Mouse (Mus musculus): ENCODE results near the gene Cd48. TPM values are rescaled to one million over a fixed set of nuclear protein-coding genes. Genes with fewer than 3 reads are reported as not detected.
"Not testable (repeated sequence)": the region's sequence is repeated elsewhere in the genome, so short reads cannot be mapped to it uniquely, and the experiment has no call there.

Gene Cd48
- polyA plus RNA-seq, 1 experiment from 2014 or later = 1.9 TPM

DNA sequence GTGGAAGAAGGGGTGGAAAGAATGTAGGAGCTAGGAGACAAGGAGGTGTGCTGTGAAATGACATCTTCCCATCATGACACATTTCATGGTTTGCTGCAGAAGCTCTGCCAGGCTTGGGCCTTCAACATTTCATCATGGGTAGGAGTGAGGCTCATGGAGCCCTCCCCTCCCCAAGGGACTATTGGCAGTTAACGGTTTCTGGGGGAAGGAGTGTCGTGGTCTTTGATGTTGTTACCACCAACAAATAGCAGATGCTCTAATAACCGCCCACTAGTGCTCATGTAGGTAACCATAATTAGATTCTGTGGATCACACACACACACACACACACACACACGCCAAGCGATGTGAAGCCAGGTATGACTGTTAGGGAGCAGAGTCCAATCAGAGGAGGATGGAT is 29.1 kb upstream of the Cd48 start, which contains the start of gene Slamf7:
Gene Slamf7 (minus strand): TSS at position 302 of the 400 bp plus-strand sequence.
- WGBS = 86% methylated on average over 5 of the region's 5 CpGs
- no peaks in the 10 kb centered on the region for H3K9me3 ChIP-seq (ENCODE audit: control insufficient read depth, low read length)
- H3K4me3 ChIP-seq (ENCODE audit: low read length) = no peak within 1 kb of the TSS
- H3K9ac ChIP-seq (ENCODE audit: low read depth, low read length) = no peak within 1 kb of the TSS
- no peaks in the 10 kb centered on the region for H3K4me1 ChIP-seq (ENCODE audit: control insufficient read depth, insufficient read depth, low read length)
- ATAC-seq (ENCODE audit: low FRiP score, low TSS enrichment) = no peak
- H3K4me2 ChIP-seq (replicated peaks; ENCODE audit: low read depth, low read length) = no peak within 1 kb of the TSS
- H3K27me3 ChIP-seq (ENCODE audit: control insufficient read depth, insufficient read depth, low read length) = no peaks in the 10 kb centered on the region
- H3K36me3 ChIP-seq (ENCODE audit: control insufficient read depth, insufficient read depth, low read length) = no peaks in the 10 kb centered on the region
- H3K27ac ChIP-seq (ENCODE audit: low read depth, low read length) = no peak within 1 kb of the TSS

DNA sequence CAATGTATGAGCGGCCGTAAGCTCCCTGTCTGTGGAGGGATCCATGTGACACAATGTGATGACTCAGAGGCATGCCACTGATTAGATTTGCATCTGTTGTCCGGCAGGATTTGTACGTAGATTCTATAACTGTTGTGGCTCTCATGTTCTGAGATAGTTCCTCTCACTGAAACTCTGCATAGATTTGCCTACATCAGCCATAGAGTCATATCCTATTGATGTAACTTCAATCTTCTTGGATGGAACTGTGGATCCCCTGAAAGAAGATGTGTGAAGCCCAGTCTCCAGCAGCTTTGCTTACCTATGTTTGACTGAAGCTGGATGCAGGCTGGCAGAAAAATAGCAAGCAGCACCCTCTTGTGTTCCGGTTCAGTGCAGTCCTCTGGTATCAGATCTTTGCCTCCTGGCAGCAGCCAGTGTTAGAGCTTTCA is 23.2 kb upstream of the Cd48 start:
- H3K4me3 ChIP-seq (ENCODE audit: low read length) = no peak overlapping the region
- H3K4me2 ChIP-seq (replicated peaks; ENCODE audit: low read depth, low read length) = no peak overlapping the region
- no peaks in the 10 kb centered on the region for H3K27me3 ChIP-seq (ENCODE audit: control insufficient read depth, insufficient read depth, low read length)
- H3K9ac ChIP-seq (ENCODE audit: low read depth, low read length) = no peak overlapping the region
- H3K9me3 ChIP-seq (ENCODE audit: control insufficient read depth, low read length) = no peaks in the 10 kb centered on the region
- no peaks in the 10 kb centered on the region for H3K36me3 ChIP-seq (ENCODE audit: control insufficient read depth, insufficient read depth, low read length)
- H3K4me1 ChIP-seq (ENCODE audit: control insufficient read depth, insufficient read depth, low read length) = no peaks in the 10 kb centered on the region
- no peak for ATAC-seq (ENCODE audit: low FRiP score, low TSS enrichment)
- WGBS = 65% methylated on average over 5 of the region's 5 CpGs
- no peak overlapping the region for H3K27ac ChIP-seq (ENCODE audit: low read depth, low read length)

DNA sequence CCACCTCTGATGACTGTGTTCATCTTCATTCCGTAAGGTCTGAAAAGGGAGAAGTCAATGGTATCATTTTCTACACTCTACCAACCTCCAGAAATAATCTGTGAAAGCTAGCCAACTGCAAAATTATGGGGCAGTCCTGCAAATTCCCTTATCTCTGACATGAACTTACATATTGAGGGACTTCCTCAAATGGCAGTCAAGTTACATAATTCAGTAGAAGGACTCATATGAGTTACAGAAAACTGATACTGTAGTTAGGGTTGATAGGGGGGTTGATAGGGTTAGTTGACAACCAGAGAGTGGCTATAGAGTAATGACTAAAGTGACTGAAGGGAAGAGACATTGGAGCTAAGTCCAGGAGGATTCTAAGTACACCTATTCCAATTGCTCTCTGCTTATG is 21.4 kb upstream of the Cd48 start:
- H3K9ac ChIP-seq (ENCODE audit: low read depth, low read length) = no peak overlapping the region
- 88% methylated on average over 1 of the region's 1 CpGs for WGBS
- H3K4me3 ChIP-seq (ENCODE audit: low read length) = no peak overlapping the region
- H3K27ac ChIP-seq (ENCODE audit: low read depth, low read length) = no peak overlapping the region
- H3K27me3 ChIP-seq (ENCODE audit: control insufficient read depth, insufficient read depth, low read length) = no peaks in the 10 kb centered on the region
- H3K4me1 ChIP-seq (ENCODE audit: control insufficient read depth, insufficient read depth, low read length) = no peaks in the 10 kb centered on the region
- no peaks in the 10 kb centered on the region for H3K36me3 ChIP-seq (ENCODE audit: control insufficient read depth, insufficient read depth, low read length)
- no peak for ATAC-seq (ENCODE audit: low FRiP score, low TSS enrichment)
- no peaks in the 10 kb centered on the region for H3K9me3 ChIP-seq (ENCODE audit: control insufficient read depth, low read length)
- no peak overlapping the region for H3K4me2 ChIP-seq (replicated peaks; ENCODE audit: low read depth, low read length)

DNA sequence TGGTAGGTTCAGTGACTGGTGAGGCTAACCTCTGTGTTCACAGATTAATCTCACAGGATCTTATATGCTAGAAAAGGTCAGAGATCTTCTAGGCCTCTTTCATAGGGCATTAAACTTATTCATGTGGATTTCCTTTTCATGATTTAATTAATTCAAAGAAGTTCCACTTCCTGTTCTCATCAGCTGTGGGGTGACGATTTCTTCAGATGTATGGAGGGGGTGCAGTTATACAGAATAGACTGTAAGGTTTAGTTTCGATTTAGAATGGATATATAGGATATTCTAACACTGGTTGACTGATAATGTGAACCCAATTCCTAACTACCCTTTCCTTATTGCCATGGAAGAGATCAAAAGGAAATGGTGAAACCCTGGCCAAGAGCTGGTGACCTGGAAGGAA is 20.3 kb upstream of the Cd48 start:
- H3K36me3 ChIP-seq (ENCODE audit: control insufficient read depth, insufficient read depth, low read length) = no peaks in the 10 kb centered on the region
- no peak for ATAC-seq (ENCODE audit: low FRiP score, low TSS enrichment)
- no peak overlapping the region for H3K4me2 ChIP-seq (replicated peaks; ENCODE audit: low read depth, low read length)
- H3K4me1 ChIP-seq (ENCODE audit: control insufficient read depth, insufficient read depth, low read length) = no peaks in the 10 kb centered on the region
- no peak overlapping the region for H3K4me3 ChIP-seq (ENCODE audit: low read length)
- WGBS = 76% methylated on average over 2 of the region's 2 CpGs
- no peaks in the 10 kb centered on the region for H3K9me3 ChIP-seq (ENCODE audit: control insufficient read depth, low read length)
- no peak overlapping the region for H3K9ac ChIP-seq (ENCODE audit: low read depth, low read length)
- H3K27ac ChIP-seq (ENCODE audit: low read depth, low read length) = no peak overlapping the region
- no peaks in the 10 kb centered on the region for H3K27me3 ChIP-seq (ENCODE audit: control insufficient read depth, insufficient read depth, low read length)

DNA sequence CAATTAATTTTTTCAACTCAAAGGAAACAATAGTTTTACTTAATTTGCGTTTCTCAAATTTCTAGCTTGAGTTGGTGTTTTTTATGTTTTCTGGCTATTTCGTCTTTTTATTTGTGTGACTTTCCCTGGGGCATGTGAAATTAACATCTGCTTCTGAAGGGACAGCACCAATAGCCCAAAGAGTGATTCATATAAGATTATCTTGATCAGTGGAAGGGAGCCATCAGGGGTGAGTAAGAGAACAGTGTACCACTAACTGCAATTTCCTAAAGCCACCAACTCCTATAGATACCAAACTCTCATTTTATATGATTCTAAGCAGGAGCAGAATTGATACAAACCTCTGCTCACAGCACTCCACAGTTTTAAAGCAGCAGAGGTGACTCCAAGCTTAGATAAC is 18.1 kb upstream of the Cd48 start:
- no peaks in the 10 kb centered on the region for H3K9me3 ChIP-seq (ENCODE audit: control insufficient read depth, low read length)
- H3K27ac ChIP-seq (ENCODE audit: low read depth, low read length) = no peak overlapping the region
- no peaks in the 10 kb centered on the region for H3K4me1 ChIP-seq (ENCODE audit: control insufficient read depth, insufficient read depth, low read length)
- H3K4me3 ChIP-seq (ENCODE audit: low read length) = no peak overlapping the region
- no peak overlapping the region for H3K9ac ChIP-seq (ENCODE audit: low read depth, low read length)
- no peaks in the 10 kb centered on the region for H3K27me3 ChIP-seq (ENCODE audit: control insufficient read depth, insufficient read depth, low read length)
- H3K36me3 ChIP-seq (ENCODE audit: control insufficient read depth, insufficient read depth, low read length) = no peaks in the 10 kb centered on the region
- ATAC-seq (ENCODE audit: low FRiP score, low TSS enrichment) = no peak
- 82% methylated on average over 2 of the region's 2 CpGs for WGBS
- H3K4me2 ChIP-seq (replicated peaks; ENCODE audit: low read depth, low read length) = no peak overlapping the region

DNA sequence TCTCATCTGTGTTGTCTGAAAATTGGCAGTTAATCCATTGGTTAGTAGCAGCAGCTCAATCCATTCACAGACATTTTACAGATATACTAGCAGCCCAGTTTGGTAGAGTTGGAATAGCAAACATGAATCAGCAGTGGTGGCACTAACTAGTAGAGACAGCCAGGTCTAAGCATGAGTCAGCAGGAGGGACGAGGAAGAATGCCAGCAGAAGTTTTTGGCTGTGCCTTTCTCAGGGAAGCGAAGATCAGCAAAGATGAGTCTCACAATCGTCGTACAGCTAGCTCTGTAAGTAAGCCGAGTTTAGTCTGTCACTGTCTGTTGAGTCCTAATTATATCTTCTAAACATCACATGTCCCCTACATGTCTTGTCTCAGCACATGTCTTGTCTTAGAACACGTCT is 15.5 kb upstream of the Cd48 start:
- no peaks in the 10 kb centered on the region for H3K9me3 ChIP-seq (ENCODE audit: control insufficient read depth, low read length)
- no peak overlapping the region for H3K4me3 ChIP-seq (ENCODE audit: low read length)
- WGBS = 94% methylated on average over 6 of the region's 6 CpGs
- H3K4me2 ChIP-seq (replicated peaks; ENCODE audit: low read depth, low read length) = no peak overlapping the region
- no peaks in the 10 kb centered on the region for H3K4me1 ChIP-seq (ENCODE audit: control insufficient read depth, insufficient read depth, low read length)
- no peak for ATAC-seq (ENCODE audit: low FRiP score, low TSS enrichment)
- no peak overlapping the region for H3K9ac ChIP-seq (ENCODE audit: low read depth, low read length)
- H3K27ac ChIP-seq (ENCODE audit: low read depth, low read length) = no peak overlapping the region
- H3K27me3 ChIP-seq (ENCODE audit: control insufficient read depth, insufficient read depth, low read length) = no peaks in the 10 kb centered on the region
- no peaks in the 10 kb centered on the region for H3K36me3 ChIP-seq (ENCODE audit: control insufficient read depth, insufficient read depth, low read length)

DNA sequence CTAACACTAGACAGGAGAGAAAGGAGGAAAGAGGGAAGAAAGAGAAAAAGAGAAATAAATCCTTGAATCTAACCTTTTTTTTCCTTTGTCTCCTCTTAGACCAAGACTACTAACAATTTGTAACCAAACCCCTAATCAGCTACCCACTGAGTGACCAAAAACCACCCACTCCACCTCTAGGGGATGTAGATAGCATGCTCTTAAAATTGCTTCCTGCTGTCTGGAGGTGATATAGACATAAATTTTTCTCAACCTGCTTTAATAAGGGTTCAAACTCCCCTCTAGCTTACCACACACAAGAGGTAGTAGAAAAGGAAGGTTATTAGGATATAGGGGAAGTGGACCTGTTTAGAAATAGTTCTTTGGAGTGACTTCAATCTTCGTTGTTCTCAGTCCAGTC is 14.6 kb upstream of the Cd48 start:
- no peak for ATAC-seq (ENCODE audit: low FRiP score, low TSS enrichment)
- no peak overlapping the region for H3K4me2 ChIP-seq (replicated peaks; ENCODE audit: low read depth, low read length)
- no peak overlapping the region for H3K9ac ChIP-seq (ENCODE audit: low read depth, low read length)
- H3K4me3 ChIP-seq (ENCODE audit: low read length) = no peak overlapping the region
- H3K36me3 ChIP-seq (ENCODE audit: control insufficient read depth, insufficient read depth, low read length) = no peaks in the 10 kb centered on the region
- H3K9me3 ChIP-seq (ENCODE audit: control insufficient read depth, low read length) = no peaks in the 10 kb centered on the region
- WGBS = 81% methylated on average over 1 of the region's 1 CpGs
- H3K27ac ChIP-seq (ENCODE audit: low read depth, low read length) = no peak overlapping the region
- H3K4me1 ChIP-seq (ENCODE audit: control insufficient read depth, insufficient read depth, low read length) = no peaks in the 10 kb centered on the region
- no peaks in the 10 kb centered on the region for H3K27me3 ChIP-seq (ENCODE audit: control insufficient read depth, insufficient read depth, low read length)

DNA sequence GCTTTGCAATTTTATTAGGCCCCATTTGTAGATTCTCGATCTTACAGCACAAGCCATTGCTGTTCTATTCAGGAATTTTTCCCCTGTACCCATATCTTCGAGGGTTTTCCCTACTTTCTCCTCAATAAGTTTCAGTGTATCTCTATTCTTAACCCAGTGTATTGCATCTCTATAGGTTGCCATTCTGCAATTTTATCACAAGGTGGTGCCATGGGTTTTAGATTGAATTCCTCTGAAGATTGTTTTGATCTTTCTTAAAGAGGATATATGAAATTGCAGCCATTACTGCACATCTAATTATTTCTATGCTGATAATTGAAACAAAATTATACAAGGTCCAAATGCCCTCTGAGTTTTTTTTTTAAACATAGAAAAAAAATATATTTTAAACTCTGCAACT is 9.4 kb upstream of the Cd48 start:
- H3K9me3 ChIP-seq (ENCODE audit: control insufficient read depth, low read length); H3K4me2 ChIP-seq (replicated peaks; ENCODE audit: low read depth, low read length); H3K4me1 ChIP-seq (ENCODE audit: control insufficient read depth, insufficient read depth, low read length); H3K27me3 ChIP-seq (ENCODE audit: control insufficient read depth, insufficient read depth, low read length); H3K4me3 ChIP-seq (ENCODE audit: low read length); H3K27ac ChIP-seq (ENCODE audit: low read depth, low read length); ATAC-seq (ENCODE audit: low FRiP score, low TSS enrichment); H3K9ac ChIP-seq (ENCODE audit: low read depth, low read length); H3K36me3 ChIP-seq (ENCODE audit: control insufficient read depth, insufficient read depth, low read length): not testable (repeated sequence)
- WGBS = 71% methylated on average over 2 of the region's 2 CpGs

DNA sequence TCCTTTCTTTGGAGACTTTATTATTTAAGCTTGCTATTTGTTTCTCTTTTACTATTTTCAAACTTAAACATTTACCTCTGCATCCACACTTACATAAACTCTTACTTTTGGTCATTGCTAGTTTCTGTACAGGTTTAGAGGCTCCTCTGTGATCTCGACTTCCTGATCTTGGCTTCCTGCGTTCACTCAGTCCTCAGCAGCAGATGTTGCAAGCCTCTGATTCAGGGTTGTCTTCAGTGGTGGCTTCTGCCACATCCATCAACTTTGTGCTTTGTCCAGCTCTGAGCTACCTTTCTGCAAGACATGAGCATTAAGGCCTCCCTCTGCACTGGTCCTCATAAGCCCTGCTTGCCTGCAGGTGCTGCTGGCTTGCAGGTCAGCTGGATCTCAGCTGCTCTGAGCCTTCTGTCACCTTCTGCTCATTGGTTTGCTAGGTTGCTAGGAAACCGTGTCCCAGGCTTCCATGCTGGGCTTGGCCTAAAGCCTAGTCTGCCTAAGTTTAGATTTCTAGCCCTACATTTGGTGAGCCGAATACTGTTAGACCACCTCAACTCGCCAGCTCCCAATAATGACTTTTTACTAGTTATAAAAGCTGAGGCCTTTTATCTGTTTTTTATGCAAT is 8.8 kb upstream of the Cd48 start:
- Histone ChIP-seq H3K27ac (ENCODE audit: low read depth, low read length) (no peak overlapping the region), H3K4me1 (ENCODE audit: control insufficient read depth, insufficient read depth, low read length) (no peaks in the 10 kb centered on the region)
- no peak for ATAC-seq (ENCODE audit: low FRiP score, low TSS enrichment)

More for the DNA sequence above, 8.8 kb upstream of the Cd48 start:
- 81% methylated on average over 5 of the region's 5 CpGs for WGBS
- no peak overlapping the region for H3K4me3 ChIP-seq (ENCODE audit: low read length)
- H3K27me3 ChIP-seq (ENCODE audit: control insufficient read depth, insufficient read depth, low read length) = no peaks in the 10 kb centered on the region
- no peaks in the 10 kb centered on the region for H3K36me3 ChIP-seq (ENCODE audit: control insufficient read depth, insufficient read depth, low read length)
- no peak overlapping the region for H3K9ac ChIP-seq (ENCODE audit: low read depth, low read length)
- H3K9me3 ChIP-seq (ENCODE audit: control insufficient read depth, low read length) = no peaks in the 10 kb centered on the region
- H3K4me2 ChIP-seq (replicated peaks; ENCODE audit: low read depth, low read length) = no peak overlapping the region

Measured in kidney, embryonic 14.5 days (tissue).